Comparison of ENCODE assay signal across 8 mouse cellular contexts in the genomic region with DNA sequence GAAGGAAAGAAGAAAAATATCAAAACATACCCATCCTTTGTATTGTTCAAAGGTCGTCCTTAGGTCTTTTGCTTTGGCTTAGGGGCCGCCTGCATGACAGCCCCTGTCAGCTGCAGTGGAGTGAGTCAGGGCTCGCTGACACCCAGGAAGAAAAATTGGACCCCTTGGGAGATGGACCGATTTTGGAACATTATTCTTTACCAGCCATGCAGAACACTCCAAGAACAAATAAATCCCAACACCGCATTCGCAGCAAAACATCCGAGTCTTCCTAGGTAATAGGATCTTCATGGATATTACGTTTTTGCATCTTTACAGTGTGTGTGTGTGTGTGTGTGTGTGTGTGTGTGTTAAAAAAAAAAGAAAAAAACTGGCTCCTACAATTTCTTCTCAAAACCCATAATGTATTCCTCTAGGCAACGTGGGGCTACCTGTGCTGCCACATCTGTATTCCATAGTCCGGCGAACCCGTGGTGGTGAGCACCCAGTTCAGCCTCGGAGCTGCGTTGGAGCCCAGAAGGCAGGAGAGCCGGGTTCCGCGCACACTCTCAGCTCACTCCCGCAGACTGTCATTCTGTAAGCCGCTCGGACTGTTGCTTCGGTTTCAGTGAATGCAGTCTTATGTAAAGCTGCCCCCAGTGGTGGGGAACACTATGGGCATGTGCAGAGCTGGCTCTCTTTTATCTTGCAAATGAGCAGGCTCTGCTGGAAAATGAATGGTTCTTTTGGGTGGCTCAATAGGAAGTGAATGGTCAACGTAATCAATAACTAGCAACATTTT. TPM values are rescaled to one million over a fixed set of nuclear protein-coding genes. Genes with fewer than 3 reads are reported as not detected.
DNase-seq lines count a peak whose midpoint lies in the region; ATAC-seq lines count a peak whose summit lies in the region.

A gene (minus strand): TSS at position 598 of the 781 bp plus-strand sequence.

- under 1% methylated on average over 22 of the region's 22 CpGs for WGBS in forebrain, embryonic 12.5 days
- WGBS in liver, embryonic 16.5 days (ENCODE audit: insufficient replicate concordance) = 5% methylated on average over 22 of the region's 22 CpGs

- peaks cover 23% of the 10 kb centered on the region for H3K27me3 ChIP-seq in forebrain, embryonic 12.5 days
- peaks cover 12% of the 10 kb centered on the region for H3K27me3 ChIP-seq in liver, embryonic 16.5 days (ENCODE audit: control insufficient read depth, insufficient read depth, low read depth, low read length)

- H3K4me3 ChIP-seq in forebrain, embryonic 12.5 days (replicated peaks) = peak within 1 kb of the TSS; percentile 43
- no peak within 1 kb of the TSS for H3K4me3 ChIP-seq in liver, embryonic 16.5 days (ENCODE audit: low read depth, low read length)

- no peaks in the 10 kb centered on the region for H3K36me3 ChIP-seq in forebrain, embryonic 12.5 days (replicated peaks)
- no peaks in the 10 kb centered on the region for H3K36me3 ChIP-seq in liver, embryonic 16.5 days (ENCODE audit: control insufficient read depth, insufficient read depth)

- peak; percentile 31 for DNase-seq in urinary bladder, postnatal 14 days (ENCODE audit: low spot score)
- no peak for DNase-seq in urinary bladder, postnatal 4 days (ENCODE audit: low spot score in 2 of 2)
- peak; percentile 65 for DNase-seq in heart, postnatal 4 days
- DNase-seq in layer of hippocampus, adult 8-10 months (ENCODE audit: low spot score in 2 of 2) = peak; percentile 81 to 83
- DNase-seq in retina, adult 2 months (ENCODE audit: low read depth, low spot score) = peak; percentile 44
- DNase-seq in spleen, postnatal 14 days (ENCODE audit: low spot score in 2 of 2) = no peak

- H3K9ac ChIP-seq in forebrain, embryonic 12.5 days = peak within 1 kb of the TSS; percentile 40; the same call in 1 of the 2 replicates
- H3K9ac ChIP-seq in liver, embryonic 16.5 days (ENCODE audit: low read depth, low read length) = no peak within 1 kb of the TSS

- H3K4me2 ChIP-seq in forebrain, embryonic 12.5 days = peak within 1 kb of the TSS; percentile 75
- H3K4me2 ChIP-seq in liver, embryonic 16.5 days (ENCODE audit: low read depth, low read length) = peak within 1 kb of the TSS; percentile 30; the same call in 1 of the 2 replicates

- ATAC-seq in forebrain, embryonic 12.5 days (ENCODE audit: low FRiP score) = peak; percentile 93
- peak; percentile 45; the same call in 1 of the 2 replicates for ATAC-seq in liver, embryonic 16.5 days (ENCODE audit: low read depth)

- H3K4me1 ChIP-seq in forebrain, embryonic 12.5 days = peaks cover 36% of the 10 kb centered on the region
- H3K4me1 ChIP-seq in liver, embryonic 16.5 days (ENCODE audit: control insufficient read depth, low read depth, low read length) = no peaks in the 10 kb centered on the region

- H3K9me3 ChIP-seq in forebrain, embryonic 12.5 days = no peaks in the 10 kb centered on the region
- H3K9me3 ChIP-seq in liver, embryonic 16.5 days (replicated peaks; ENCODE audit: control insufficient read depth, low read length) = no peaks in the 10 kb centered on the region

- H3K27ac ChIP-seq in forebrain, embryonic 12.5 days = no peak within 1 kb of the TSS
- no peak within 1 kb of the TSS for H3K27ac ChIP-seq in liver, embryonic 16.5 days (ENCODE audit: low read length)

RNA-seq across cellular contexts. Expression of the gene that starts here (rescaled TPM):
- 3.7 and 5.2 TPM in 2 replicates for polyA plus RNA-seq in forebrain, embryonic 12.5 days (2016; fragmentation: Nextera tagmentation; extraction: Ambion mirVana)
- under 1 TPM; 0.14 to 0.36 TPM for total RNA-seq in heart, postnatal 4 days (2021)
- 10 to 100 TPM; 20.4 to 32.5 (median 24.7) TPM for total RNA-seq in layer of hippocampus, adult 8-10 months (2022)
- polyA plus RNA-seq in liver, embryonic 16.5 days (2015; fragmentation: Nextera tagmentation; extraction: Ambion mirVana) = 0.13 TPM in 1 of 2 replicates, not detected in the other

Comparison
In these comparisons a context has a peak if more than half of its experiments do, and no peak if none do; other contexts are left out.
1. RNA of the gene that starts here (total RNA-seq): 20.4 to 32.5 TPM in layer of hippocampus, adult 8-10 months; 0.14 to 0.36 TPM in heart, postnatal 4 days; every median in the first group is over 10 times any median in the second.
2. DNase-seq: peak in urinary bladder, postnatal 14 days (single experiment), layer of hippocampus, adult 8-10 months (2 of 2) and retina, adult 2 months (single experiment); none in urinary bladder, postnatal 4 days (0 of 2) and spleen, postnatal 14 days (0 of 2).
3. Peak in DNase-seq in heart, postnatal 4 days; RNA of the gene not detected or under 1 TPM.
4. Peak in ATAC-seq and H3K4me2 ChIP-seq in liver, embryonic 16.5 days; RNA of the gene not detected or under 1 TPM.